Comparison of ENCODE assay signal across 28 mouse cellular contexts in the genomic region with DNA sequence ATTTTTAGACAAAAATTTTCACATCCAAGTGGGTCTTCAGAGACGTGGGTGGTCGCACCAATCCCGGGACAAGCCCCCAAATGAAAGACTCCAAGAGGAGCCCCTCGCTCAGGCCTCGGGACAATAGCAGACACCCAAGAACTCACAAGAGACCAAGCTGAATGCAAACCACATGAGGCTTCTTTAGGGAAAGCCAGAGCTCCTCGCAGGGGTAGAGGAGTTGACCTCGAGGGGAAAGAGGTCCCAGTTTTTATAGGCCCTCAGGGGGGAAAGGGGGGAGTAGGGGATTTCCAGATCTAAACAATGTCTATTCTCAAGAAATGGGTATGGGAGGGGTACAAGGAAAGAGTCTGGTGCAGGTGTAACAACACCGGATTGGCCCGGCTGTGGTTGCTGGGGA. TPM values are rescaled to one million over a fixed set of nuclear protein-coding genes. Genes with fewer than 3 reads are reported as not detected.
"Had no signal": no experiment of that assay in that cellular context is flagged by ENCODE, and none has a peak within 500 bp of the region (broad histone marks: within the 10 kb centered on the region; RNA-seq: fewer than 3 reads in every experiment).

No protein-coding gene starts in this region.

RNA-seq across cellular contexts. Expression of a gene that starts 59.0 kb away (rescaled TPM):
- total RNA-seq: common myeloid progenitor, adult 5-6 weeks; forebrain, postnatal 0 days; gastrocnemius, adult 18-20 months; gastrocnemius, adult 2 months; gastrocnemius, adult 8-10 months; gastrocnemius, postnatal 10 days; gastrocnemius, postnatal 25 days; gastrocnemius, postnatal 36 days; granulocyte monocyte progenitor cell, adult 5-6 weeks had no signal
- polyA plus RNA-seq: cortical plate, adult 2 months; embryonic facial prominence, embryonic 10.5 days; embryonic facial prominence, embryonic 11.5 days; embryonic facial prominence, embryonic 12.5 days; embryonic facial prominence, embryonic 13.5 days; embryonic facial prominence, embryonic 14.5 days; embryonic facial prominence, embryonic 15.5 days; erythroblast, embryonic 14.5 days; forebrain, embryonic 10.5 days; forebrain, embryonic 11.5 days; forebrain, embryonic 12.5 days; forebrain, embryonic 13.5 days; forebrain, embryonic 14.5 days; forebrain, embryonic 15.5 days; forebrain, embryonic 16.5 days; forebrain, postnatal 0 days; frontal cortex, adult 2 months; gonadal fat pad, adult 2 months; heart, adult 2 months; heart, embryonic 10.5 days had no signal
